Mouse (Mus musculus) spleen, adult 2 months (tissue): ENCODE data around the gene Cdh3.

Experiments
- CTCF ChIP-seq: fragments of 200-500 bp; IDR thresholded peaks from 2 replicates; pipeline ENCODE4 v1.5.1; 2011; ENCODE audit warnings: mild to moderate bottlenecking, inconsistent platforms; ENCODE audit not compliant: insufficient read depth, insufficient read length, insufficient replicate concordance; ENCODE audit errors: extremely low read depth
- POLR2A ChIP-seq: fragments of 200-500 bp; IDR thresholded peaks from 2 replicates; pipeline ENCODE4 v1.6.1; 2011; ENCODE audit warnings: low read depth, low read length, inconsistent platforms

- TF ChIP-seq CTCF (no peak), POLR2A (no peak)
Observed at GRCm38 (mm10) chr8:106550906-106551305, 40.2 kb downstream of the Cdh3 start.
